Mouse (Mus musculus): ENCODE results near the gene Rlf.
"Not testable (repeated sequence)": the region's sequence is repeated elsewhere in the genome, so short reads cannot be mapped to it uniquely, and the experiment has no call there.

DNA sequence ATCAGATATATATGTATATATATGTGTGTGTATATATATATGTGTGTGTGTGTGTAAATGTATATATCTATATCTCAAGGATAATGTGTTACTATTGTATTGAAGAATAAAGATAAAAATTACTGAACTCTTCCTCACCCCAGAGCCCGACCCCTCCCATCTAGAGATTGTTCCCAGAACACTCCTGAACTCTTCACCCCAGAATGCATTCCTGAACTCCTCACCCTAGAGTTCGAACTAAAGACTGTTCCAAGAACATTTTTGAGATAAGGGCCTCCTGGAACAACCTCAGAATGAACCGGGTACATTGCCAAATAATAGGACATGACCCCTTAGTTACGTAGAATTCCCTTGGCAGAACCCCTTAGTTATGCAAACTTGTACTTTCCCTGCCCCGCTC lies 48.2 kb downstream of the Rlf start:
- TF ChIP-seq CTCF (IDR thresholded peaks at IDR 0.05; ENCODE audit: extremely low read depth, insufficient read depth, insufficient read length, insufficient replicate concordance); POLR2A (IDR thresholded peaks at IDR 0.05; ENCODE audit: low read depth, low read length): not testable (repeated sequence)
